Mouse (Mus musculus) lung, adult 2 months (tissue): ENCODE results near the gene Ptpn14.

Source experiments
- CTCF ChIP-seq: fragments of 200-500 bp; IDR thresholded peaks from 2 replicates; pipeline ENCODE4 v1.5.1; 2011; ENCODE audit warnings: mild to moderate bottlenecking, low read length, control low read depth; ENCODE audit not compliant: insufficient read depth
- POLR2A ChIP-seq: fragments of 200-500 bp; IDR thresholded peaks from 2 replicates; pipeline ENCODE4 v1.6.1; 2011; ENCODE audit warnings: low read depth, mild to moderate bottlenecking, control low read depth, low read length, borderline replicate concordance; ENCODE audit errors: extremely low read depth

- TF ChIP-seq CTCF (no peak), POLR2A (no peak)
Observed at GRCm38 (mm10) chr1:189913093-189913760, 185.2 kb downstream of the Ptpn14 start.
